Mouse (Mus musculus): ENCODE data around the gene Bicd2.

DNA sequence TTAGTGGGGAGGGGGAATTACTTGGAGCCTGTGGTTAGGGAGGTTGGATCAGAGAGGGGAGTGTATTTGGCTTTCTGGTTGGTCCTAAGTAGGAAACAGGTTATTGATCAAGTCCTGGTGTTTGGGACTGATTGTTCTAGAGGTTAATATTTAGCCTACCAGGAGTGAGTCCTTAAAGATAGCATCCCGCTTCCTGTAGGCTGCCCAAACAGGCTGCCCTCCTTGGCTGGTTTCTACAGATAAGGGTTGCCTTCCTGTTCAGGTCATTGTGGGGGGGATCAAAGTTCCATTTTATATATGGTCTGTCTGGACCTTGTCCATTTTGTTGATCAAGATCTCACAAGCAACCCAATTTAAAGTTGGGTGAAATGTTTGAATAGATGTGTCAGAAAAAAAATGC is 52.2 kb downstream of the Bicd2 start:
- TF ChIP-seq POLR2A (IDR thresholded peaks at IDR 0.05; ENCODE audit: low read depth, low read length): no peak
- no peak for TF ChIP-seq CTCF (IDR thresholded peaks at IDR 0.05; ENCODE audit: borderline replicate concordance, insufficient read depth, low read length)

Measured in embryonic fibroblast, embryonic 13.5 days (primary cell).